Mouse (Mus musculus): ENCODE data around the gene Sec24d. TPM values are rescaled to one million over a fixed set of nuclear protein-coding genes. Genes with fewer than 3 reads are reported as not detected.
A peak's percentile ranks its signal among the peaks of the same experiment; 100 is the strongest.
"Not testable (repeated sequence)": the region's sequence is repeated elsewhere in the genome, so short reads cannot be mapped to it uniquely, and the experiment has no call there.

Gene Sec24d
- polyA plus RNA-seq, 1 experiment from 2014 or later, result 20.1 TPM

GRCm38 (mm10) chr3:123384435-123384834 lies 117.2 kb downstream of the Sec24d start:
- no peak overlapping the region for H3K27ac ChIP-seq (replicated peaks)
- H3K4me2 ChIP-seq, result peak overlapping the region; percentile 80
- WGBS, result 89% methylated on average over 7 of the region's 7 CpGs
- H3K9ac ChIP-seq, result peak overlapping the region; percentile 80; the same call in 1 of the 2 replicates
- H3K9me3 ChIP-seq, result no peaks in the 10 kb centered on the region
- peaks cover 22% of the 10 kb centered on the region for H3K36me3 ChIP-seq
- peaks cover 10% of the 10 kb centered on the region for H3K27me3 ChIP-seq
- H3K4me1 ChIP-seq (replicated peaks), result peaks cover 20% of the 10 kb centered on the region
- no peak for ATAC-seq (ENCODE audit: low read depth)
- peak overlapping the region; percentile 70; the same call in 1 of the 2 replicates for H3K4me3 ChIP-seq

- WGBS, result 9% methylated on average over 6 of the region's 6 CpGs
- Histone ChIP-seq H3K9ac (peak overlapping the region; percentile 80), H3K27me3 (peaks cover 10% of the 10 kb centered on the region), H3K4me3 (peak overlapping the region; percentile 70), H3K27ac (replicated peaks) (peak overlapping the region; percentile 90; the same call in 1 of the 2 replicates), H3K4me2 (peak overlapping the region; percentile 80), H3K36me3 (peaks cover 16% of the 10 kb centered on the region), H3K4me1 (replicated peaks) (peaks cover 20% of the 10 kb centered on the region), H3K9me3 (no peaks in the 10 kb centered on the region)
- peak; percentile 8; the same call in 1 of the 2 replicates for ATAC-seq (ENCODE audit: low read depth)
Measured at GRCm38 (mm10) chr3:123385118-123385485, 117.8 kb downstream of the Sec24d start.

- peaks cover 14% of the 10 kb centered on the region for H3K36me3 ChIP-seq
- peaks cover 20% of the 10 kb centered on the region for H3K4me1 ChIP-seq (replicated peaks)
- peak within 1 kb of the TSS; percentile 70 for H3K4me3 ChIP-seq
- WGBS, result under 1% methylated on average over 41 of the region's 41 CpGs
- peak within 1 kb of the TSS; percentile 80 for H3K4me2 ChIP-seq
- peak within 1 kb of the TSS; percentile 90 for H3K27ac ChIP-seq (replicated peaks)
- H3K9me3 ChIP-seq, result no peaks in the 10 kb centered on the region
- peak; percentile 100 for ATAC-seq (ENCODE audit: low read depth)
- peaks cover 10% of the 10 kb centered on the region for H3K27me3 ChIP-seq
- H3K9ac ChIP-seq, result peak within 1 kb of the TSS; percentile 80
Measured at GRCm38 (mm10) chr3:123385486-123386156, 118.4 kb downstream of the Sec24d start, which contains the start of gene Mettl14. Gene Mettl14, minus strand, starts transcription at chr3:123386108.

GRCm38 (mm10) chr3:123386157-123386780 lies 119.0 kb downstream of the Sec24d start:
- H3K4me3 ChIP-seq, result peak overlapping the region; percentile 70
- H3K4me1 ChIP-seq (replicated peaks), result peaks cover 20% of the 10 kb centered on the region
- peak; percentile 83 for ATAC-seq (ENCODE audit: low read depth)
- not testable (repeated sequence) for H3K27me3 ChIP-seq, H3K9me3 ChIP-seq, H3K36me3 ChIP-seq
- H3K9ac ChIP-seq, result peak overlapping the region; percentile 55
- 19% methylated on average over 12 of the region's 12 CpGs for WGBS
- H3K27ac ChIP-seq (replicated peaks), result peak overlapping the region; percentile 90
- H3K4me2 ChIP-seq, result peak overlapping the region; percentile 80

GRCm38 (mm10) chr3:123391180-123391579 lies 123.9 kb downstream of the Sec24d start:
- Histone ChIP-seq H3K4me2 (no peak overlapping the region), H3K27ac (replicated peaks) (no peak overlapping the region), H3K9ac (no peak overlapping the region), H3K4me1 (replicated peaks) (no peaks in the 10 kb centered on the region), H3K36me3 (no peaks in the 10 kb centered on the region), H3K9me3 (no peaks in the 10 kb centered on the region), H3K27me3 (peaks cover 10% of the 10 kb centered on the region), H3K4me3 (no peak overlapping the region)
- no peak for ATAC-seq (ENCODE audit: low read depth)
- WGBS, result 79% methylated on average over 4 of the region's 4 CpGs

GRCm38 (mm10) chr3:123395611-123396010 lies 128.4 kb downstream of the Sec24d start:
- 78% methylated on average over 5 of the region's 5 CpGs for WGBS
- H3K36me3 ChIP-seq, result no peaks in the 10 kb centered on the region

GRCm38 (mm10) chr3:123397562-123398481 lies 130.6 kb downstream of the Sec24d start:
- H3K4me3 ChIP-seq, result no peak overlapping the region
- no peaks in the 10 kb centered on the region for H3K36me3 ChIP-seq
- ATAC-seq (ENCODE audit: low read depth), result no peak
- WGBS, result 87% methylated on average over 9 of the region's 9 CpGs
- H3K9me3 ChIP-seq, result no peaks in the 10 kb centered on the region
- H3K9ac ChIP-seq, result no peak overlapping the region
- no peaks in the 10 kb centered on the region for H3K4me1 ChIP-seq (replicated peaks)
- no peak overlapping the region for H3K27ac ChIP-seq (replicated peaks)
- H3K27me3 ChIP-seq, result no peaks in the 10 kb centered on the region
- no peak overlapping the region for H3K4me2 ChIP-seq

More at GRCm38 (mm10) chr3:123395611-123396010, 128.4 kb downstream of the Sec24d start:
- Histone ChIP-seq H3K4me1 (replicated peaks) (no peaks in the 10 kb centered on the region), H3K27ac (replicated peaks) (no peak overlapping the region), H3K4me2 (no peak overlapping the region), H3K9ac (no peak overlapping the region), H3K27me3 (no peaks in the 10 kb centered on the region), H3K9me3 (no peaks in the 10 kb centered on the region), H3K4me3 (no peak overlapping the region)
- ATAC-seq (ENCODE audit: low read depth), result no peak

- ATAC-seq (ENCODE audit: low read depth), result no peak
- Histone ChIP-seq H3K9me3 (no peaks in the 10 kb centered on the region), H3K4me1 (replicated peaks) (no peaks in the 10 kb centered on the region), H3K4me2 (no peak overlapping the region), H3K9ac (no peak overlapping the region), H3K27ac (replicated peaks) (no peak overlapping the region), H3K4me3 (no peak overlapping the region), H3K27me3 (no peaks in the 10 kb centered on the region), H3K36me3 (no peaks in the 10 kb centered on the region)
- 87% methylated on average over 3 of the region's 3 CpGs for WGBS
Measured at GRCm38 (mm10) chr3:123404945-123405344, 137.7 kb downstream of the Sec24d start.

GRCm38 (mm10) chr3:123411821-123412578 lies 144.7 kb downstream of the Sec24d start:
- Histone ChIP-seq H3K4me2 (no peak overlapping the region), H3K27me3 (no peaks in the 10 kb centered on the region), H3K9me3 (peaks cover 5% of the 10 kb centered on the region; the same call in 1 of the 2 replicates), H3K36me3 (no peaks in the 10 kb centered on the region), H3K27ac (replicated peaks) (no peak overlapping the region), H3K9ac (no peak overlapping the region), H3K4me3 (no peak overlapping the region), H3K4me1 (replicated peaks) (no peaks in the 10 kb centered on the region)
- 78% methylated on average over 6 of the region's 6 CpGs for WGBS
- ATAC-seq (ENCODE audit: low read depth), result no peak

- Histone ChIP-seq H3K4me1 (replicated peaks) (no peaks in the 10 kb centered on the region), H3K27me3 (no peaks in the 10 kb centered on the region), H3K9me3 (peaks cover 5% of the 10 kb centered on the region; the same call in 1 of the 2 replicates), H3K4me2 (no peak overlapping the region), H3K36me3 (no peaks in the 10 kb centered on the region), H3K4me3 (no peak overlapping the region), H3K9ac (no peak overlapping the region), H3K27ac (replicated peaks) (no peak overlapping the region)
- WGBS, result 28% methylated on average over 5 of the region's 5 CpGs
- ATAC-seq (ENCODE audit: low read depth), result no peak
Measured at GRCm38 (mm10) chr3:123413173-123413572, 145.9 kb downstream of the Sec24d start.
